Mouse (Mus musculus): ENCODE results near the gene Ttpal. TPM values are rescaled to one million over a fixed set of nuclear protein-coding genes. Genes with fewer than 3 reads are reported as not detected.
"Not testable (repeated sequence)": the region's sequence is repeated elsewhere in the genome, so short reads cannot be mapped to it uniquely, and the experiment has no call there.

The Ttpal gene
- total RNA-seq, 2 experiments from 2014 or later: 15.5 to 17.1 TPM

GRCm38 (mm10) chr2:163620451-163620850, 18.3 kb downstream of the Ttpal start:
- DNase-seq (ENCODE audit: low spot score in 2 of 2): no peak

- DNase-seq (ENCODE audit: low spot score in 2 of 2): not testable (repeated sequence)
Measured at GRCm38 (mm10) chr2:163621401-163621800, 19.3 kb downstream of the Ttpal start.

- DNase-seq (ENCODE audit: low spot score in 2 of 2): no peak
Measured at GRCm38 (mm10) chr2:163631223-163631622, 29.1 kb downstream of the Ttpal start.

GRCm38 (mm10) chr2:163631715-163632114, 29.6 kb downstream of the Ttpal start:
- no peak for DNase-seq (ENCODE audit: low spot score in 2 of 2)

GRCm38 (mm10) chr2:163634211-163634610, 32.1 kb downstream of the Ttpal start:
- DNase-seq (ENCODE audit: low spot score in 2 of 2): no peak

GRCm38 (mm10) chr2:163636057-163636456, 33.9 kb downstream of the Ttpal start:
- DNase-seq (ENCODE audit: low spot score in 2 of 2): no peak

- no peak for DNase-seq (ENCODE audit: low spot score in 2 of 2)
Measured at GRCm38 (mm10) chr2:163637655-163638266, 35.6 kb downstream of the Ttpal start.

- no peak for DNase-seq (ENCODE audit: low spot score in 2 of 2)
Measured at GRCm38 (mm10) chr2:163640493-163640892, 38.4 kb downstream of the Ttpal start.

- no peak for DNase-seq (ENCODE audit: low spot score in 2 of 2)
Measured at GRCm38 (mm10) chr2:163641681-163642080, 39.6 kb downstream of the Ttpal start.

GRCm38 (mm10) chr2:163642685-163643575, 40.8 kb downstream of the Ttpal start:
- DNase-seq (ENCODE audit: low spot score in 2 of 2): peak in 1 of 2 experiments; percentile 20

- DNase-seq (ENCODE audit: low spot score in 2 of 2): no peak
Measured at GRCm38 (mm10) chr2:163643576-163643971, 41.5 kb downstream of the Ttpal start.

GRCm38 (mm10) chr2:163644047-163644446, 41.9 kb downstream of the Ttpal start:
- DNase-seq (ENCODE audit: low spot score in 2 of 2): no peak

- peak; percentile 98 to 99 for DNase-seq (ENCODE audit: low spot score in 2 of 2)
Measured at GRCm38 (mm10) chr2:163644575-163645385, 42.7 kb downstream of the Ttpal start, which contains the start of gene Serinc3. Gene Serinc3 (minus strand): TSS chr2:163645131.

GRCm38 (mm10) chr2:163645700-163646460, 43.8 kb downstream of the Ttpal start:
- DNase-seq (ENCODE audit: low spot score in 2 of 2): no peak

GRCm38 (mm10) chr2:163646461-163647080, 44.5 kb downstream of the Ttpal start:
- DNase-seq (ENCODE audit: low spot score in 2 of 2): no peak

GRCm38 (mm10) chr2:163655699-163656098, 53.6 kb downstream of the Ttpal start:
- DNase-seq (ENCODE audit: low spot score in 2 of 2): not testable (repeated sequence)

GRCm38 (mm10) chr2:163657486-163657885, 55.4 kb downstream of the Ttpal start:
- DNase-seq (ENCODE audit: low spot score in 2 of 2): no peak

GRCm38 (mm10) chr2:163657975-163658886, 56.1 kb downstream of the Ttpal start, which contains the start of gene Pkig:
Gene Pkig (plus strand): TSS chr2:163658386.
- DNase-seq (ENCODE audit: low spot score in 2 of 2): peak; percentile 70 to 87

- DNase-seq (ENCODE audit: low spot score in 2 of 2): peak in 1 of 2 experiments; percentile 27
Measured at GRCm38 (mm10) chr2:163658941-163659340, 56.8 kb downstream of the Ttpal start.

Data from gastrocnemius, postnatal 4 days (tissue).